Mouse (Mus musculus): ENCODE results near the gene Nrn1. TPM values are rescaled to one million over a fixed set of nuclear protein-coding genes. Genes with fewer than 3 reads are reported as not detected.

Nrn1 gene
- polyA plus RNA-seq (2015; fragmentation: Nextera tagmentation; extraction: Ambion mirVana): 77.0 and 80.2 TPM in 2 replicates

DNA sequence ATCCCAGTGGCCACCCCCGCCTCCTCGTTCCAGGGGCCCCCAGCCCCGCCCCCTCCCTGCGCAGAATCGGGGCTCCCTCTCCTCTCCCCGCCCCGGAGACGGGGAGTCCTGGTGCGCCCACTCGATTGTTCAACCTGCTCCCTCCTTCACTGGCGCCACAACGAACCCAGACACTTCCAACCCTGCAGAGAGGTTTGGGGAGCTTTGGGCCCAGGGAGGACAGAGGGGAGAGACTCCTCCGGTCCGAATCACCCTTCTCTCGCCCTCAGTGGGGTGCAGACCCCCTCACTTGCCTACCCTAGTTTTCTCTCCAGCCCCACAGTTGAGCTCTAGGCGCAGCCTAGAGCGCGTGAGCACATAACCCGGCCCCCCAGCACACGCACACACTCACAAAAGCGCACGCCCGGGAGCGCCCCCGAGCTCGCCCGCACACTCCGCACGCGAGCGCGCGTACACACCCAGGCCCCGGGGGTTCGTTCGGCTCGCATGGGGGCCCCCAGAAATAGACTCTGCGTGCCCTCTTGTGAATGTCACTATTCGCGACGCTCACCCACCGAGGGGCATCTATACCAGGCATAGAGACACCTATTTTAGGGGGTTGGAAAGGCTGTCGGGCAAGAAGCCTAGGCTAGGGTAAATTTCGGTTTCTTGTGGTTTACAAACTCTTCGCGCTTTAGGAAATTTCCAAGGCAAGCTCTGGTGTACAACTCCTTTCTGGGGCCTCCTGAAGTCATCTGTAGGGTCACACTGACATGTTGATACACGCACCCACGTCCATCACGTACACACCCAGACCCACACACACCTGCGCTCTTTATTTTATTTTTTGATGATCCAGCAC, at the start of gene Nrn1:
TSS of gene Nrn1 (minus strand) at position 401 of the 841 bp plus-strand sequence.
- peak; percentile 63 for ATAC-seq
- under 1% methylated on average over 50 of the region's 50 CpGs for WGBS

GRCm38 (mm10) chr13:36779626-36780025, 44.7 kb upstream of the Nrn1 start:
- Histone ChIP-seq H3K36me3 (ENCODE audit: control insufficient read depth, insufficient read depth, low read length) (no peaks in the 10 kb centered on the region), H3K4me1 (ENCODE audit: control insufficient read depth, insufficient read depth, low read length) (no peaks in the 10 kb centered on the region), H3K9ac (ENCODE audit: low read depth, low read length) (no peak overlapping the region), H3K27me3 (ENCODE audit: control insufficient read depth, insufficient read depth, low read depth, low read length) (no peaks in the 10 kb centered on the region), H3K27ac (ENCODE audit: low read length) (no peak overlapping the region), H3K4me3 (ENCODE audit: low read depth, low read length) (no peak overlapping the region), H3K9me3 (replicated peaks; ENCODE audit: control insufficient read depth, low read length, poor library complexity, severe bottlenecking) (no peaks in the 10 kb centered on the region), H3K4me2 (ENCODE audit: low read length) (no peak overlapping the region)
- 87% methylated on average over 5 of the region's 5 CpGs for WGBS
- ATAC-seq: no peak

More for the DNA sequence above, at the start of gene Nrn1:
- H3K27me3 ChIP-seq (ENCODE audit: control insufficient read depth, insufficient read depth, low read depth, low read length): no peaks in the 10 kb centered on the region; the same call in 1 of the 2 replicates
- no peaks in the 10 kb centered on the region for H3K9me3 ChIP-seq (replicated peaks; ENCODE audit: control insufficient read depth, low read length, poor library complexity, severe bottlenecking)
- H3K9ac ChIP-seq (ENCODE audit: low read depth, low read length): peak within 1 kb of the TSS; percentile 77
- no peaks in the 10 kb centered on the region for H3K36me3 ChIP-seq (ENCODE audit: control insufficient read depth, insufficient read depth, low read length)
- peak within 1 kb of the TSS; percentile 60 for H3K4me3 ChIP-seq (ENCODE audit: low read depth, low read length)
- H3K27ac ChIP-seq (ENCODE audit: low read length): peak within 1 kb of the TSS; percentile 96
- no peaks in the 10 kb centered on the region; the same call in 1 of the 2 replicates for H3K4me1 ChIP-seq (ENCODE audit: control insufficient read depth, insufficient read depth, low read length)
- H3K4me2 ChIP-seq (ENCODE audit: low read length): peak within 1 kb of the TSS; percentile 75

DNA sequence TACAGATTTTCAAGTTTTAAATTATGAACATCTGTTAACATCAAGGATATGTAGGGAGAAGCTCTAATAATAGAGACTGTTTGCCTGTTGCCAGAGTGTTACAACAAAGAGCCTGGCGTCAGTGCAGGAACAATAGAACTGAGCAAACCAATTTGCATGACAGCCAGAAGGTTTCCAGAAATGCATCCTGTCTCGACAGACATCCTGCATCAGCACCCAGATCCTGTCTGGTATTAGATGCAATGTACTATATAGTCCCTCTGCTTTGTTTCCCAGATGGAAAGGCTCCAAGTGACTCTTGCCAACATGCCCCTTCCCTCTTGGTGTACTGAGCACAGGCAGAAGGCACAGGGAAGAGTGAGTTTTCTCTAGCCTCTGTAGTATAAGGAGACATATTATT, 31.9 kb upstream of the Nrn1 start:
- Histone ChIP-seq H3K4me1 (ENCODE audit: control insufficient read depth, insufficient read depth, low read length) (no peaks in the 10 kb centered on the region), H3K9ac (ENCODE audit: low read depth, low read length) (no peak overlapping the region), H3K36me3 (ENCODE audit: control insufficient read depth, insufficient read depth, low read length) (no peaks in the 10 kb centered on the region), H3K4me3 (ENCODE audit: low read depth, low read length) (no peak overlapping the region), H3K27me3 (ENCODE audit: control insufficient read depth, insufficient read depth, low read depth, low read length) (no peaks in the 10 kb centered on the region), H3K9me3 (replicated peaks; ENCODE audit: control insufficient read depth, low read length, poor library complexity, severe bottlenecking) (no peaks in the 10 kb centered on the region), H3K4me2 (ENCODE audit: low read length) (no peak overlapping the region), H3K27ac (ENCODE audit: low read length) (no peak overlapping the region)
- WGBS: 22% methylated on average over 2 of the region's 2 CpGs
- ATAC-seq: no peak

DNA sequence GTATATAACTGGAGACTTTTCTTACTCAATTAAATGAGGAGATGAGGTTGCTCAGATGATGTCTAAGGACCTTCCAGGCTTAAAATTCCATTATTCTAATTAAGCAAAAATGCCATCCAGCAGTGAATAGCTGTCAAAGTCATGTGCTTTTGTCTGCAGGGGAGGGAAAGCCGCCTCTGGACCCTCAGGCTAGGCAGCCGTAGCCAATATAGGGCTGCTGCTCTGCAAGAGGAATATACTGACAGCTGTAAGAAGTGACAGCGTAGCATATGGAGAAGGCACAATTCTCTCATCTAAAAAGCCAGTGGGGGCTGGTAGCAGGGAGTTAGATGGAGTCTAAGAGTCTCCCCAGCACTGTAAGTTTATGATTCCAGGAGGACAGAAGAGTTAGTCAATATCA, 16.9 kb upstream of the Nrn1 start:
- H3K4me3 ChIP-seq (ENCODE audit: low read depth, low read length): no peak overlapping the region
- H3K36me3 ChIP-seq (ENCODE audit: control insufficient read depth, insufficient read depth, low read length): no peaks in the 10 kb centered on the region
- peak; percentile 78 for ATAC-seq
- no peak overlapping the region for H3K27ac ChIP-seq (ENCODE audit: low read length)
- no peak overlapping the region for H3K4me2 ChIP-seq (ENCODE audit: low read length)
- WGBS: 52% methylated on average over 3 of the region's 3 CpGs
- H3K9me3 ChIP-seq (replicated peaks; ENCODE audit: control insufficient read depth, low read length, poor library complexity, severe bottlenecking): no peaks in the 10 kb centered on the region
- no peak overlapping the region for H3K9ac ChIP-seq (ENCODE audit: low read depth, low read length)
- no peaks in the 10 kb centered on the region for H3K27me3 ChIP-seq (ENCODE audit: control insufficient read depth, insufficient read depth, low read depth, low read length)
- H3K4me1 ChIP-seq (ENCODE audit: control insufficient read depth, insufficient read depth, low read length): no peaks in the 10 kb centered on the region

DNA sequence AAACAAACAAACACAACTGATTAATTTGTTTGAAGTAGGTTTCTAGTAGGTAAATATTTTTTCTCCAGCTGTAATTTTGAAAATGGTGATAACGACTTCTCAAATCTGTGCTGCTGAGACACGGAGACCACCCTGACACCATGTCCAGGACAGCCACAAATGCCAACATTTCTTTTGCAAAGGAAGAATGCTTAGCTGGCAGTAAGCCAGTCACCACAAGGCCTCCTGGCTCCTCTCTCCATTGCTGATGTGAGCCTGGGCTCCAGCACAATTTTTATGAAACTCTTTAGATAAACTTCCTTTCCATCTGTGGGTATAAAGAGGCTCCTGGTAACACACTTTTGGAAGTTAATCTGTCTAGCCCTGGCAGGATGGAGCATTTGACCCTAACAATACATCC, 15.1 kb upstream of the Nrn1 start:
- WGBS: 57% methylated on average over 2 of the region's 2 CpGs
- no peaks in the 10 kb centered on the region for H3K27me3 ChIP-seq (ENCODE audit: control insufficient read depth, insufficient read depth, low read depth, low read length)
- no peak overlapping the region for H3K4me2 ChIP-seq (ENCODE audit: low read length)
- H3K4me1 ChIP-seq (ENCODE audit: control insufficient read depth, insufficient read depth, low read length): no peaks in the 10 kb centered on the region
- no peak overlapping the region for H3K9ac ChIP-seq (ENCODE audit: low read depth, low read length)
- H3K36me3 ChIP-seq (ENCODE audit: control insufficient read depth, insufficient read depth, low read length): no peaks in the 10 kb centered on the region
- no peak for ATAC-seq
- no peak overlapping the region for H3K27ac ChIP-seq (ENCODE audit: low read length)
- no peaks in the 10 kb centered on the region for H3K9me3 ChIP-seq (replicated peaks; ENCODE audit: control insufficient read depth, low read length, poor library complexity, severe bottlenecking)
- H3K4me3 ChIP-seq (ENCODE audit: low read depth, low read length): no peak overlapping the region

DNA sequence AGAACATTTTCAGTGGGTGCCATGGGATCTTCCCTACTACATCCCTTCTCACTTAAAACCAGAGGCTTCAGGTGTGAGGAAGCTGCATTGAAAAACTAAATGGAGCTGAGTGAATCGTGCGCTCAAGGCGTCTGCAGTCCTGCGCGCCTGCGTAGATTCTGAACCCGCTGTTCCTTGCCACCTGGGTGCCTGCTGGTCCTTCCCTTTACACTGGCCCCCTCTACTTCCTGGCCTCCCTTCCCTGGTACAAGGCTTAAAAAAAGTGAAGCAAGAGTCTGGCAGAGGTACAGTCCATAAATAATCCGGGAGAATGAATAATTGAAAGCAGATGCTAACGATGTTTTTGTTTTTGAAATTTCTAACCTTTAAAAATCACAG, 1.7 kb upstream of the Nrn1 start:
- Histone ChIP-seq H3K27me3 (ENCODE audit: control insufficient read depth, insufficient read depth, low read depth, low read length) (no peaks in the 10 kb centered on the region; the same call in 1 of the 2 replicates), H3K4me1 (ENCODE audit: control insufficient read depth, insufficient read depth, low read length) (no peaks in the 10 kb centered on the region; the same call in 1 of the 2 replicates)

GRCm38 (mm10) chr13:36735901-36736618, 1.1 kb upstream of the Nrn1 start:
- peak; percentile 91 for ATAC-seq
- H3K4me2 ChIP-seq (ENCODE audit: low read length): peak overlapping the region; percentile 75
- H3K9ac ChIP-seq (ENCODE audit: low read depth, low read length): peak overlapping the region; percentile 77
- no peaks in the 10 kb centered on the region; the same call in 1 of the 2 replicates for H3K27me3 ChIP-seq (ENCODE audit: control insufficient read depth, insufficient read depth, low read depth, low read length)
- H3K4me1 ChIP-seq (ENCODE audit: control insufficient read depth, insufficient read depth, low read length): no peaks in the 10 kb centered on the region; the same call in 1 of the 2 replicates
- H3K27ac ChIP-seq (ENCODE audit: low read length): peak overlapping the region; percentile 96
- 1% methylated on average over 28 of the region's 39 CpGs for WGBS
- peak overlapping the region; percentile 60 for H3K4me3 ChIP-seq (ENCODE audit: low read depth, low read length)
- H3K36me3 ChIP-seq (ENCODE audit: control insufficient read depth, insufficient read depth, low read length): no peaks in the 10 kb centered on the region
- no peaks in the 10 kb centered on the region for H3K9me3 ChIP-seq (replicated peaks; ENCODE audit: control insufficient read depth, low read length, poor library complexity, severe bottlenecking)

More for the DNA sequence above, 1.7 kb upstream of the Nrn1 start:
- Histone ChIP-seq H3K27ac (ENCODE audit: low read length) (peak overlapping the region; percentile 96), H3K9me3 (replicated peaks; ENCODE audit: control insufficient read depth, low read length, poor library complexity, severe bottlenecking) (no peaks in the 10 kb centered on the region), H3K4me3 (ENCODE audit: low read depth, low read length) (peak overlapping the region; percentile 60), H3K9ac (ENCODE audit: low read depth, low read length) (peak overlapping the region; percentile 77), H3K36me3 (ENCODE audit: control insufficient read depth, insufficient read depth, low read length) (no peaks in the 10 kb centered on the region), H3K4me2 (ENCODE audit: low read length) (peak overlapping the region; percentile 75)
- peak; percentile 27 for ATAC-seq
- WGBS: 9% methylated on average over 9 of the region's 9 CpGs

DNA sequence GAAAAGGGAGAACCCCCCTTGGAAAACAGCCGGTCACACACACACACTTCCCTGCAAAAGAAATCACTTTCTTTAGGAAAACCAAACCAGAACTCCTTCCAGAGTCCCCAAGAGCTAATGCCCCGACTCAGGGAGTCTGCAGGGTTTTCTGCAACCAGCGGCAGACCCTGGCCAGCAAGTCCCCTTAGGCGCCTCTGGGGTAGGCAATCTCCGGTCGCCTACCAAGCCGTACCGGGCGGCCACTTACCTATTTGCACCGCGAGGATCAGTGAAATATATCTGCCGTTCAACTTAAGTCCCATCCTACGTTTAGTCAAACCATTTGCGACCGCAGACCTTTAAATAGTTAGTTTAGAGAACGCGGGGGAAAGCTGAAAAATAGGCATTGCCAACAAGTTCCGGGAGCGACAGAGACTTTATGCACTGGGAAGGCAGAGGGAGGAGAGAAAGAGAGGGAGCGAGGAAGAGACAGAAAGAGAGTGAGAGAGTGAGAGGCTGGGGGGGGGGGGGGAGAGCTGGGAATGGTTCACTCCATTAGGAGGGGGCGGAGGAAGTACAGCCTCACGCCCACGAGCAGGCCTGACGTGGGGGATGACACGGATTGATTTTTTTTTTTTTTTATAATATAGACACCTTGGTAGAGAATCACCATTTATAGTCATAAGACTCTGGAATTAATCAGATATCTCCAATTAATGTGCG, 791 bp downstream of the Nrn1 start:
- H3K27ac ChIP-seq (ENCODE audit: low read length): peak overlapping the region; percentile 96
- H3K9me3 ChIP-seq (replicated peaks; ENCODE audit: control insufficient read depth, low read length, poor library complexity, severe bottlenecking): no peaks in the 10 kb centered on the region
- H3K36me3 ChIP-seq (ENCODE audit: control insufficient read depth, insufficient read depth, low read length): no peaks in the 10 kb centered on the region
- H3K4me3 ChIP-seq (ENCODE audit: low read depth, low read length): peak overlapping the region; percentile 60
- WGBS: 0% methylated on average over 25 of the region's 26 CpGs
- peak overlapping the region; percentile 75 for H3K4me2 ChIP-seq (ENCODE audit: low read length)
- no peaks in the 10 kb centered on the region; the same call in 1 of the 2 replicates for H3K27me3 ChIP-seq (ENCODE audit: control insufficient read depth, insufficient read depth, low read depth, low read length)
- no peaks in the 10 kb centered on the region; the same call in 1 of the 2 replicates for H3K4me1 ChIP-seq (ENCODE audit: control insufficient read depth, insufficient read depth, low read length)
- peak; percentile 29 for ATAC-seq
- peak overlapping the region; percentile 77 for H3K9ac ChIP-seq (ENCODE audit: low read depth, low read length)

Measured in midbrain, embryonic 16.5 days (tissue).